Mouse (Mus musculus): ENCODE results near the gene Ttc12.

The Ttc12 gene

DNA sequence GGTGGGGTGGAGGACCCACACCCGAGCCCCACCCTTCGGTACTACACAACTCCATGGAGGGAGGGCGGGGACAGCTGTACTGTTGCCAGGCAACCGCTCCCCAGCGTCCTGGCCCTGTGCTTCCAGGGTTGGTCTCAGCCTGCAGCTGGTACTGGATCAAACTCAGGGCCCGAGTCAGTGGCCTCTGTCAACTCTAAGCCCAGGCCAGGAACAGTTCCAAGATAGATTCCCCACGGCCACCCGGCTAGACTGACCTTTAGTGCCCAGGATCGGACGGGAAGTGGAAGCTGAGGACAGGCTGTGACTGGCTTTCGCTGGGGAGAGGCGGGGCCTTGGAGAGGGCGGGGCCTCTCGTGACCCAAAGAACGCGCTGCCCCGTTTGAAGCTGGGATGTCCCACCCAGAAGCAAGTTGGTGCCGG lies at the start of gene Ttc12:
Gene Ttc12 (minus strand): TSS at position 334 of the 420 bp plus-strand sequence.
- in situ Hi-C loops (cut with MboI; ENCODE audit: low sequenced_read_pairs): loop anchor here (10.0 to 25.0 kb wide), 2 partner anchors 241 to 1051 kb away; partner anchors contain the start of gene Pts

DNA sequence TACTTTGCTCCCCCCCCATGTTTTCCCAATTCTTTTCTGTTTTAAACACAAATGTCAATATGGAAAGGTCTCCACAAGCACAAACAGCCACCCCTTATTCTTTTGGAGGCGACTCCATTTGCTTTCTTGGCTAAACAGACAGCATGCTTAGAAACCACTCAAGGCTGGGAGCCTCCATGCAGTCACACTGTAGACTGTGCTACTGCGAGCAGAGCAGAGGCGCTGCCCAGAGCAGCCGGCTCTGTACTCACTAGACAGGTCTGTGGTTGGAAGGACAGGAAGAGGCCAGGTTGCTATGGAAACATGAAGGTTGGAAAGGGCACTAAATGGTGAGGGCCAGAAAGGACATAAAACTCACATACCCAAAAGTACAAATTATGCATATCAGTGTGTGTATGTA lies 48.9 kb upstream of the Ttc12 start:
- in situ Hi-C loops (cut with MboI; ENCODE audit: low sequenced_read_pairs): no loop called here

DNA sequence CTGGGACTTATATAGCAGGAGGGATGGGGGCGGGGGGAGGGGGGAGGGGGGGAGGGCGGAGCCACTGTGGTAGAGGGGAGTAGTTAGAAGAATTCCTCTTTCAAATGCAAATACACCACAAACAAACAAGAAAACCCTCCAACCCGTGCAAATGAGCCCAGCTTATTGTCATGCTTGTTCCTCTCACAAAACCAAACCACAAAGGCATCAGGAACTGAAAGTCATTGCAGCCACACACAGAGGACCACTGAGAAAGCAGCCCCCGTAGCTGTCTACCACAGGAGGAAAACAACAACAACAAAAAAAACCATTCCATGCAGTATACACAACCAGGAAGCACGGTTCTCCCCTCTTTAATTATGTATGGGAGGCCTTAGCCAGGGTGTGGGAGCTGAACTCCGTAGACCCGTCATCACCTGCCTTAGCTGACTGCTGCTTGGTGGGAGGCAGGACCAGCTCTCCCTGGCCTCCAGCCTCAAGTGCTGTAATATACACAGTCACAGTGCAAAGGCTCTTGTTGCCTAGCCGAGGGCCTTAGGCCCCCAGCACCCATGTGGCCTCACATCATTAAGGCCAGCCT lies 48.0 kb upstream of the Ttc12 start:
- in situ Hi-C loops (cut with MboI; ENCODE audit: low sequenced_read_pairs): no loop called here

DNA sequence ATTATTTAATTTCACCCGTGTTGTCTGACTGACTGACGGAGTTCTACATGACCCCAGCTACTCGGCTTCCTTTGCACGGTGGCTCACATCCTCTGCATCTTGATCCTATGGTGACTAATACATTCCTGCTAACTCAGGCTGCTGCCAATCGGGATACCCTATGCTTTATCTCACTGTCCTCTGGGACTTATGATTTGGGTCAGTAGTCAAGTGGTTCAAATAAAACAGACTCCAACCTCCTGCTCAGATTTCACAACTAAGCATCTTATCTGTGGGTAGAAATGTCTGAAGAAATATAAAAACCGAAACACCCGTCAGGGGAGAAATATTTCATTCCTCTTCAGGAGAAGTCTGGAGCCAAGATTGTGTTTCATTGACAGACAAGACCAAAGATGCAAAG lies 47.4 kb upstream of the Ttc12 start:
- in situ Hi-C loops (cut with MboI; ENCODE audit: low sequenced_read_pairs): no loop called here

DNA sequence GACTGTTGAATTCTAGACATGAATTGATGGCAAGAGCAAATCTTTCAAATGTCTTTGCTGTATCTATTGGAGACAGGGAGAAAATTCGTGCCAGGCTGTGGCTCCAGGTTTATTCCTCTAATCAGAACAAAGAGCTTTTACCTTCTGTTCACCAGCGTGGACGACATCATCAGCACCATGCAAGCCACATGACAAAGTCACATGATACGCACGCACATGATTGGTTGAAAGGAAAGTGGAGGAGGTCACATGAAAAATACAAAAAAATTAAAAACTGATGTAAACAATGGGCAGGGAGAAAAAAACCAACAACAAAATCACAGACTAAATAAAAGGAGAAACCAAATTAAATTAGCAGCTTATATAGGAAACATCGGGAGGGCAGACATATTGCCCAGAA lies 45.8 kb upstream of the Ttc12 start:
- in situ Hi-C loops (cut with MboI; ENCODE audit: low sequenced_read_pairs): no loop called here

DNA sequence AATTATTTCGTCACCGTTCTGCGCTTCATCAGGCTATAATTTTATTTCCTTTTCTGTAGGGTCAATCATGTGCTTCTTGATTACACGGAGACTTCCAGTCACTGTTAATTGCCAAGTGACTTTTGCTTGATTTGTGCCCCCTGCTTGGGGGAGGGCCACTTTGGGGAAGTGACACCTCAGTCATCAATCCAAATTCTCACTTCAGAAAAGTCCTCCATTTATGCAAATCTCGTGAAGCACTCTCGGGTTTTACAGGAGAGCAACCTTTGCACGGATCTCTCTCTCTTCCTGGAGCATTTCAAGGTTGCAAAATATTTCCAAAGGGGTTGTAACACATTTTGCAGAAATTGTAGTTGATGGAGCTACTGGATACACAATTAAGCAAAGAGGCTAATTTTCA lies 45.2 kb upstream of the Ttc12 start:
- in situ Hi-C loops (cut with MboI; ENCODE audit: low sequenced_read_pairs): no loop called here

DNA sequence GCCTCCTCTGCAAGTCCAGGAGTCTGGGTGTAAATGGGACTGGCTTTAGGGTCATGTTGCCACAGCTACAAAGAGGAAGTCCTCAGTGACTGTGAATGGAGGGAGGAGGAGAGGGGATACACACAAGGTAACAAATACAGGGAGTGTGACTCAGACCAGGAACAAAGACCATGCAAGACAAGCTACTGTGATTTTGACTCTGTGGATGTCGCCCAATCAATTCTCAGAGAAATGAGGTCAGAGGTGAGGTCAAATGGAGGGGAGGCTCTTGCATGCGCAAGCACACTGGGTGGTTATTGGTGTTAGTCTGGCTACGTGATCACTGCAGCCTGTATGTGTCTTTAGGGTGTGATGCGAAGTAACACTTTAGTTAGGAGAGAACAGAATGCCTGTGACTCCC lies 44.7 kb upstream of the Ttc12 start:
- in situ Hi-C loops (cut with MboI; ENCODE audit: low sequenced_read_pairs): no loop called here

DNA sequence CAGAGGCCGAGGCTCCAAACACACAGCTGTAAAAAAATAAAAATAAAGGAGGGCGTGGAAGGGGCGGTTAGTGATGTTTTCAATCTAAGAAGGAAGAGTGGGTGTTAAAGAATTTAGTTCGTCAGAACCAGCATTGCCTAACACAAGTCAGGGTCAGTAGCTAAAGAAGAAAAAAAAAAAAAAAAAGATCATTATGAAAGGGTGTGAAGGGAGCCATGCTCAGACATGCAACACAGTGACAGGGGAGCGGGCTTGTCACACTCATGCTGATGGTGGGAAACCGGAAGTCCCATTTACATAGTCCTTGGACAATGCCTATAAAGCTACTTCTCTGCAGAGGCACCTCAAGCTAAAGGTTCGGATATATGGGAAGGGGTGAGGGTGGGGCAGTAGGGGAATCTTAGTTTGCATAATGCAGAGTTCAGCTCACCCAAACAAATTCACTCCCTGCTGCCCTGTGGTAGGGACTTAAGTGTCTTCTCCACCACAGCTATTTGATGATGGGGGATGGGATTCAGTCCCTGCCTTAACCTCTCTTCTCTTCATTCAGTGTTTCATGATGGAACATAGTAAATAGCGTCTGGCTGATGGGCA lies 43.4 kb upstream of the Ttc12 start:
- in situ Hi-C loops (cut with MboI; ENCODE audit: low sequenced_read_pairs): no loop called here

DNA sequence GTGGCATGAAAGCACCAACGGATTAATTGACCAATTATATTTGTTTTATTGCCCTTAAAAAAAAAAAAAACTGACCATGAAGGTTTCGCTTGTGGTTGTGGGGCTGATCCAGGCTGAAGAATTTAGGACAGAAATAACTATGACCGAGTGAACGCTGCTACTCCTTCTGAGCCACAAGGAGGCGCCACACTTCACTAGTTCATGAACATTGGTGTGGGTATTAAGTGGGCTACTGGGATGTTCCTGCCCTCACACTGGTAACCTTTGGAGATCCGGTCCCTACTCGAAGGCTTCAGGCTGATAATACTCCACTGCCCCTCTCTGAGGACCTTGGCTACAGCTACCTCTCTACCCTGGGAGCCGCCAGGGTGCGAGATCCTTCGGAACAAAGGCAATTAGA lies 42.9 kb upstream of the Ttc12 start:
- in situ Hi-C loops (cut with MboI; ENCODE audit: low sequenced_read_pairs): no loop called here

DNA sequence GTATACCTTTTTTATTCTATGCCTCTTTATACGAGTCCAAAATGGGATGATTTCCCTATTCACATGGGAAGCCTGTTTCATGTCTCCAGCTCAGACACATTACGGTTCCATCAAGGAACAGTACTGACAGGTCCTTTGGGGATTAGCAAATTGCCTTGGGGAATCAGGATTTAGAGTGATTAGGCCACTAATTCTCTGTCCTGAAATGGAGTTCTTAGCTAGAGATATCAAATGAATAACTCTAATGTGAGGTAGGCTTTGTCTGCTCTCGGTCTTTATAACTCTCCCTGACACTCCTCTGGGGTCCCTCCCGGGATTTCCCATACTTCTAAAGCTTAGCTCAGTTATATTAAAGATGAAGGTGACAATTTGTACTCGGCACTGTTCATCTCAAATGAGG lies 42.0 kb upstream of the Ttc12 start:
- in situ Hi-C loops (cut with MboI; ENCODE audit: low sequenced_read_pairs): no loop called here

DNA sequence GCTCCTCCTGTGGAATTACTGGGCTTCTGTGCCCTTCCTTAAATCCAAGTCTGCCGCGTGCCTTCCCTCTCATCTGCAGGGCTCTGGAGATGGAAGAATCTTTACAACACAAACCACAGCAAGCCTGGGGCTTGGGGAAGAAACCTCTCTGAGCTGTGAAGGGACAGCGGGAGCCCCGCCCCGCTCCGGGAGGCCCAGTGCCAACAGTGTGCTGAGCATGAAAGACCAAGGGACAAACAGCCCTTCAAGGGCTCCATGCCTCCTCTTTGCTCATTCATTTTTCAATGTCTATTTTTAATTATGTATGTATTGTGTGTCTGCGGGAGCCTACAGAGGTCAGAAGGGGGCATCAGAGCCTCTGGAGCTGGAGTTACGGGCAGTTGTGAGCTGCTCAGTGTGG lies 41.3 kb upstream of the Ttc12 start:
- in situ Hi-C loops (cut with MboI; ENCODE audit: low sequenced_read_pairs): no loop called here

DNA sequence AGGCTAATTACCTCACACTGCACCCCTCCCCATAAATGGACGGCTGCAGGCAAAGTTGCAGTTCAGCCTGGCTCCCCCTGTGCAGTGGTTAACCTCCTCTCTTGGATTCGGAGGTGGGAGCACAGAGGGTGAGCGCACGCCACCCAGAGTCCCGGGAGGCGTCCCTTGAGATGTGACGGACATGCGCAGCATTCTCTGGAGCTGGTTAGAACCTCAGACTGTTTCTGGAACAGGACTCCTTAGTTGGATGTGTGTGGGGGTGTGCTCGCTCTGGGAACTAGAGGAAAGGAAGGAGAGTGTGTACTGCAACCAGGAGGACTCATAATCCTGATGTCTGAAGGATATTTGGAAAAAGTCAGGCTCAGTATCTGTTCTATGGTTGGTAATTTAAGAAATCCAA lies 38.7 kb upstream of the Ttc12 start:
- in situ Hi-C loops (cut with MboI; ENCODE audit: low sequenced_read_pairs): no loop called here

DNA sequence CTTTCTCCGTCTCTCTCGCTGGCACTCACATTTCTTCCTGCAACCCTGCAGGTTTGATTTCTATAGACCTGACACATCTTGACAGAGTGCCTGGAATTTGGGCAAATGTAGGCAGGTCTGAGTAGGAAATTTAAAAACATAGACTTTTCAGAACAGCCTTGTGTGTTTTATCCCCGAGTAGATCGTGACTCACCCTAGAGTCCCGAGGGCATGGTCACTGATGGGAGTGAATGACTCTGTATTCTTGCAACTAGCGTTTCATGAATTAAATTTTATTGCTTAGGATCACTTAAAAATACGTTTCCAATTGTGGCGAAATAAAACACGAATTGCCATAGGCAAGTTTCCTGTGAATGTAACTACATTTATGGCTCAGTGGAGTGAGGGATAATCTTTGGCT lies 37.9 kb upstream of the Ttc12 start:
- in situ Hi-C loops (cut with MboI; ENCODE audit: low sequenced_read_pairs): no loop called here

DNA sequence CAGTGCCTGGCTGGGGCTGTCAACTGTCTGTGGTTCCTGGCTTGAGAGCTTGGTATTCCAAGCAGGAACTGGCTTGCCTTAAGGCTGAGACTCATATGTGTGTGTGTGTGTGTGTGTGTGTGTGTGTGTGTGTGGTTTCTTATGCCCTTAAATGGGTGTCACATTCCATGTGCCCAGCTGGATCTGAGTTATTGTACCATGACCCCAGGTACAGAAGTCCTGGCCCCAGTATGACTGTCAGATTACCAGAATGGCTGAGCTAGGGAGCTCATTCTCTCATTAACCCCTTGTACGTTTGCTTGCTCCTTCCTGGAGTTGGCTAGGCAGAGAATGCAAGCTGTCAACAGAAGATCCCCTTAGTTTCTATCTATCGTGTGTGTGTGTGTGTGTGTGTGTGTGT lies 28.3 kb upstream of the Ttc12 start:
- in situ Hi-C loops (cut with MboI; ENCODE audit: low sequenced_read_pairs): no loop called here

DNA sequence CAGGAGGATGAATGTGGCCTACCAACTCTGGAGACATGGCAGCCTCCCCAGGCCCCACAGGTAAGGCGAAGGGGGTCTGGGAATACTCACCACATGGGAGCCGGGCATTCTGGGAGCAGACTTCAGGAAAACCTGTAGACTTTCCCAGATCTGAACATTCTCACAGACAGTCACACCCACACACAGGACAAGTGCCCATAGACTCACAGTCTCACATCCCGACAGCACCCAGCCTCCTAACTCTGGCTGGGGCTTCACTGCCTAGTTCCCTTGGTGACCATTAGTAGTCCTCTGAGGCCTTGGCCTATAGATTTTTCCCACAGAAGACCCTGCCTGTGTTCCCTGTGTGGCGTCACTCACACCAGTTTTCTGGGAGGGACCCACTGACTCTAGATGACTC lies 24.6 kb upstream of the Ttc12 start:
- in situ Hi-C loops (cut with MboI; ENCODE audit: low sequenced_read_pairs): no loop called here

DNA sequence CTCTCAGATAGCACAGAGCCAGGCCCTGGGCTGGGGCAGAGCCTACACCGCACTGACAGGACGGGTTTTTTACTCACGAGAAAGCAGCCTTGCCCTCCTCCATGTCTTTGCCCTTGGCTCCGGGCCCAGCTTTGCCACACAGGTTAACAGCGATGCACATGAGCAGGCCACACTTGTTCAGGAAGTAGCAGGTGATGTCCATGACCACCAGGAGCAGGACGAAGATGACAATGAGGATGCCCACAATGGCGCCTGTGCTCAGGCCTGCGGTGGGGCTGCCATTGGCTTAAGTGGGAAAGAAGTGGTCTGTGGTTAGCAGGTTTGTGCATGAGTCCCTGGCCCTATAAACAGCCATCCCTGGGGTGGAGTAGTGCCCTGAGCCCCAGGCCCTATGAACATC lies 23.6 kb upstream of the Ttc12 start:
- in situ Hi-C loops (cut with MboI; ENCODE audit: low sequenced_read_pairs): no loop called here

DNA sequence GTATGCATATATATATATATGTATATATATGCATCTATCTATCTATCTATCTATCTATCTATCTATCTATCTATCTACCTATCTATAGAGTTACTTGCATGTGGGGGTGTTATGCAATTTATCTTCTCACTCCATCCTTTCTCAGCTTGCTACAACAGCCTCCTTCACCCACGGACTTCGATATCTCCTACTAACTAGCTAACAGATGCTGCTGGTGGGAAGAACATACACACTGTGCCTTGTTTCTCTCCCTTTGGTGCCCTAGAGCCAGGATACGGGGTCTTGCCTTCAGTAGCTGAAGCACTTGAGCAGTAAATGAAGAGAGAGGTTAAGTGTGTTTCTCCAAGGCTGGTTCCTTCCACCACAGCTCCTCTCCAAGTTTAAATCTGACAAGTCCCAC lies 23.1 kb upstream of the Ttc12 start:
- in situ Hi-C loops (cut with MboI; ENCODE audit: low sequenced_read_pairs): no loop called here

DNA sequence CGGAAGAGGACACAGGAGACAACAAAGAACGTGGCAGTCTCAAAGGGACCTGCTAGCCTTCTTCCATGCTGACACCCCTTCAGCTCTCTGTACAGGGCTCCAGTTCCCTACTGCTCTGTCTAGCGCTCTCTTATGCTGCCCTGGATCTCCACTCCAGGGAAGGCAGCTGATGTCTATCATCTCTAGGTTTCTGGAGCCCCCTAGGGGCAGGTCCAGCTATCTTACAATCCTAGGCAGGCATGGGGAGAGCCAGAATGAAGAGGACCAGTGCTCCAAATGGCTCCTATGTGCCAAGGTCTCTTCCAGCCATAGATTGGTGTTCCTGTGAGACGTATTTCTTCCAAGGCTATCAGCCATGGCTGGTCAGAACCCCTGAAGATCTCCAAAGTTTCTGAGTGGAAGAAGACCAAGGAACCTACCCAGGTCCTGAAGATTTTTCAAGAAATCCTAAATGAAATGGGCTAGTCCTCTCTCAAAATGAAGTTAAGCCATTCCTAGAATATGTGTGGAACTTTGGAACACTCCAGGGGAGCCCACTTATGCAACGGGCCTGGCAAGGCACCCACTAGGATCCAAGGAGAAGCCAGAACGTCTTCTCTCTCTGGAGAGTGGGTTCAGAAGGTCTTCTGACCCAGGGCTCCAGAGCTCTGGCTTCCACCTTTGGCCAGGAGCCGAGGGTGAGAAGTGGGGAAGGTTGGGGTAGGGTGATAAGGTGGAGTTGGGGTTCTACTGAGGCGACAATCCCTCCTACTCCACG lies 22.0 kb upstream of the Ttc12 start:
- in situ Hi-C loops (cut with MboI; ENCODE audit: low sequenced_read_pairs): no loop called here

DNA sequence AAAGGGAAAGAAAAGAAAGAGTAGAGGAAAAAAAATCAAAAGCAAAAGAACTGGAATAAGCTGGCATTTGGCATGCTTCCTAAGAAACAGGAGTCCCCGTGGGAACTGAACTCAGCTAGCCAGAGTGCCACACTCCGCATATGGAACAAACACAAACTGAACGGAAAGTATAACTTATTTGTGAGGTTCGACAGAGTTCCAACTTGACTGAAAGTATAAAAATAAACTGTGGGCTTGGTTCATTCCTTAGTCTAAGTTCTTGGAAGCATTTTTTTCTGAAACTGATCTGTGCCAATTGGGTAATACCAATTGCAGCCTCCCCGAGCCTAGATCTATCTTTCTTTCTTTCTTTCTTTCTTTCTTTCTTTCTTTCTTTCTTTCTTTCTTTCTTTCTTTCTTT lies 18.6 kb upstream of the Ttc12 start:
- in situ Hi-C loops (cut with MboI; ENCODE audit: low sequenced_read_pairs): no loop called here

DNA sequence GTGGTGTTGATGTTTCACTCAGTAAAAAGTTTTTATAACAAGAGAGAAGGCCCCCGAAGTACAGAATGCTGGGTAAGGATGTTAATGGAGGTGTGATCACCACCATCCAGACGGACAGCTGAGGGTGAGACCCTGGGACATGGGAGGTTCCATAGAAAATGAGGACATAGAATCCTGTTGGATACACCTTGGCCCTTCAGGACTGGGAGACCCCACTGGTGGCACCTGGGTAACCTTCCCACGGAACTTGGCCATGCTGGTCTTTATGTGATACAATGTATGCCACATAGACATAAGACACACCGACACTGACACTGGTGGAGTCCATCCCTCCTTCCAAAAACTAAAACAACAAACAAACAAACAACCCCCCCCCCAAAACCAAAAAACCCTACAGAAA lies 16.2 kb upstream of the Ttc12 start:
- in situ Hi-C loops (cut with MboI; ENCODE audit: low sequenced_read_pairs): no loop called here

DNA sequence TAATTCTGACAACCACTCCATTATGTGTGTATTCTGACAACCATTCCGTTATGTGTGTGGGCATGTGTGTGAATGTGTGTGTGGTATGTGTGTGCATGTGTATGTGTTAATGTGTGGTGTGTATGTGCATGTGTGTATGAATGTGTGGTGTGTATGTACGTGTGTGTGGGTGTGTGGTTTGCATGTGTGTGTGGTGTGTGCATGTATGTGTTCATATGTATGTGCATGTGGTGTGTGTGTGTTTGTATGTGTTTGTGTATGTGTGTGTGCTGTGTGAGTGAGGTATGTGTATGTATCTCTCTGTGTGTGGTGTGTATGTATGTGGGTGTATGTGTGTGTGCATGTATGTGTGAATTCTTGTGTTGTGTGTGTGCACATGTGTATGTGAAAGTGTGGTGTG lies 13.9 kb upstream of the Ttc12 start:
- in situ Hi-C loops (cut with MboI; ENCODE audit: low sequenced_read_pairs): loop anchor here (25.0 kb wide), 1 partner anchor 1037 kb away; the partner anchor contains the start of gene Pts

DNA sequence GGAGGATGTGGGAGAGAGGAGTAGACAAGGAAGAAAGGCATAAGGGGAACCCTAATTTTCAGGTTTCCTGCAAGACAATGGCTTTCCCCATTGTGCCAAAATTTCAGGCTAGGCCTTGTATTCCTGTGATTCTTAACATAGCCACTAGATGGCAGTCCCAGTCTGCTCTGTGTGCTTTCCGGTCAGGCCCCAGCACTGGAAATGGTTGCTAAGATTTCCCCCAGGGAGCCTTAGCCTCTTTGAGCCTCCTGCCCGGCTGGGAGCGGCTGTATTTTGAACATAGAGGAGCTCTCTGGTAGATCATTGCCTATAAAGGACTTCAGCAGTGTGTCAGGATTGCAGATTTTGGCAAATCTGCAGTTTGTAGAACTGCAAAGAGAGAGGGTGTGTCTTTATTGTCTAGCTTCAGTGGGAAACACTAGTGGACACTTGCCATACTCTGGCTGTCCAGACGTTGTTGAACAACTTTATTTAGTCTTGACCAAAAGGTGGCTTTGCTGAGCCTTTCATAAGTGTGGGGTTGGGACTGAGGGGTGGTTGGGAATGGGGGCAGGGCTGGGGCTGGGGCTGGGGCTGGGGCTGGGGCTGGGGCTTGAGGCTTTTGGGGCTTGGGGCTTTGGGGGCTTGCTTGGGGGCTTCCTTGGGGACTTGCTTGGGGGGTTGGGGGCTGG lies 8.1 kb upstream of the Ttc12 start:
- in situ Hi-C loops (cut with MboI; ENCODE audit: low sequenced_read_pairs): loop anchor here (25.0 kb wide), 1 partner anchor 1043 kb away; the partner anchor contains the start of gene Pts
